Mouse (Mus musculus) heart, embryonic 15.5 days (tissue): ENCODE data around the gene Gm20481. TPM values are rescaled to one million over a fixed set of nuclear protein-coding genes. Genes with fewer than 3 reads are reported as not detected.
"Not testable (repeated sequence)": the region's sequence is repeated elsewhere in the genome, so short reads cannot be mapped to it uniquely, and the experiment has no call there.

ENCODE experiments used
- ATAC-seq: fragments of 200-750 bp; cut with Nextera tagmentation; replicated peaks from 2 replicates; pipeline ENCODE4 v1.8.0; 2017; ENCODE audit warnings: low read depth, moderate TSS enrichment; ENCODE audit not compliant: insufficient number of reproducible peaks, insufficient read depth, low FRiP score
- H3K27ac ChIP-seq: fragments of 300-500 bp; sonication (generic); 2 replicates; pipeline ENCODE4 v1.5.1; 2015; ENCODE audit warnings: mild to moderate bottlenecking, inconsistent platforms
- H3K27me3 ChIP-seq: fragments of 300-500 bp; sonication (generic); 2 replicates; pipeline ENCODE4 v1.6.1; 2015; ENCODE audit warnings: inconsistent platforms
- H3K36me3 ChIP-seq: fragments of 300-500 bp; sonication (generic); 2 replicates; pipeline ENCODE4 v1.6.1; 2015; ENCODE audit warnings: mild to moderate bottlenecking, inconsistent platforms
- H3K4me1 ChIP-seq: fragments of 300-500 bp; sonication (generic); replicated peaks from 2 replicates; pipeline ENCODE4 v1.6.1; 2015; ENCODE audit warnings: inconsistent platforms
- H3K4me2 ChIP-seq: fragments of 300-500 bp; sonication (generic); 2 replicates; pipeline ENCODE4 v1.6.1; 2015; ENCODE audit warnings: inconsistent platforms, mild to moderate bottlenecking, moderate library complexity
- H3K4me3 ChIP-seq: fragments of 300-500 bp; sonication (generic); 2 replicates; pipeline ENCODE4 v1.5.1; 2015; ENCODE audit warnings: mild to moderate bottlenecking, inconsistent platforms
- H3K9ac ChIP-seq: fragments of 300-500 bp; sonication (generic); 2 replicates; pipeline ENCODE4 v1.6.1; 2015; ENCODE audit warnings: mild to moderate bottlenecking, inconsistent platforms
- H3K9me3 ChIP-seq: fragments of 300-500 bp; sonication (generic); replicated peaks from 2 replicates; pipeline ENCODE4 v1.6.1; 2016; ENCODE audit warnings: inconsistent platforms
- WGBS: fragments of 180-500 bp; shearing (Covaris S2); methylation state at CpG from one replicate; pipeline ENCODE4 v1.1.7; 2015; ENCODE audit warnings: mixed read lengths; 5-methylcytosine and 5-hydroxymethylcytosine counted together
- polyA plus RNA-seq: library from polyadenylated mRNA; unstranded; fragments of >200 nt; fragmentation: Nextera tagmentation; extraction: Ambion mirVana; gene quantifications from 2 replicates; pipeline ENCODE4 v1.2.1, GENCODE M21; 2015

The Gm20481 gene
- polyA plus RNA-seq, 1 experiment from 2014 or later, result not detected

GRCm38 (mm10) chr17:34960702-34961493 lies 8.8 kb upstream of the Gm20481 start:
- ATAC-seq, result no peak

GRCm38 (mm10) chr17:34962125-34962524 lies 7.6 kb upstream of the Gm20481 start:
- no peak overlapping the region for H3K4me3 ChIP-seq
- 39% methylated on average over 3 of the region's 3 CpGs for WGBS
- H3K36me3 ChIP-seq, result no peaks in the 10 kb centered on the region
- no peaks in the 10 kb centered on the region for H3K27me3 ChIP-seq
- H3K27ac ChIP-seq, result no peak overlapping the region
- ATAC-seq, result no peak
- no peak overlapping the region for H3K9ac ChIP-seq
- no peaks in the 10 kb centered on the region for H3K9me3 ChIP-seq
- H3K4me1 ChIP-seq, result 0 out of 2 replicates have a peak, but pooled peaks cover 7% of the 10 kb centered on the region
- H3K4me2 ChIP-seq, result no peak overlapping the region

More at GRCm38 (mm10) chr17:34960702-34961493, 8.8 kb upstream of the Gm20481 start:
- Histone ChIP-seq H3K27ac (0 out of 2 replicates have a peak overlapping the region, but pooled peaks have one; percentile 30), H3K4me1 (0 out of 2 replicates have a peak, but pooled peaks cover 7% of the 10 kb centered on the region), H3K4me2 (no peak overlapping the region), H3K36me3 (no peaks in the 10 kb centered on the region), H3K9ac (no peak overlapping the region), H3K27me3 (peaks cover 5% of the 10 kb centered on the region), H3K4me3 (no peak overlapping the region), H3K9me3 (no peaks in the 10 kb centered on the region)

- Histone ChIP-seq H3K4me3 (no peak overlapping the region), H3K9ac (no peak overlapping the region), H3K27ac (no peak overlapping the region), H3K4me2 (no peak overlapping the region), H3K36me3 (no peaks in the 10 kb centered on the region), H3K27me3 (peaks cover 2% of the 10 kb centered on the region), H3K9me3 (no peaks in the 10 kb centered on the region), H3K4me1 (0 out of 2 replicates have a peak, but pooled peaks cover 7% of the 10 kb centered on the region)
- no peak for ATAC-seq
- WGBS, result 63% methylated on average over 1 of the region's 1 CpGs
These were observed 6.9 kb upstream of the Gm20481 start for GRCm38 (mm10) chr17:34962841-34963240.

- no peak overlapping the region for H3K4me2 ChIP-seq
- no peaks in the 10 kb centered on the region for H3K36me3 ChIP-seq
- no peaks in the 10 kb centered on the region for H3K9me3 ChIP-seq
- no peak overlapping the region for H3K27ac ChIP-seq
- WGBS, result 21% methylated on average over 1 of the region's 1 CpGs
- H3K4me3 ChIP-seq, result no peak overlapping the region
- H3K4me1 ChIP-seq, result 0 out of 2 replicates have a peak, but pooled peaks cover 7% of the 10 kb centered on the region
- no peak overlapping the region for H3K9ac ChIP-seq
- peaks cover 20% of the 10 kb centered on the region for H3K27me3 ChIP-seq
- no peak for ATAC-seq
These were observed 5.1 kb upstream of the Gm20481 start for GRCm38 (mm10) chr17:34964640-34965049.

GRCm38 (mm10) chr17:34965627-34966026 lies 4.1 kb upstream of the Gm20481 start:
- no peaks in the 10 kb centered on the region for H3K36me3 ChIP-seq
- peaks cover 23% of the 10 kb centered on the region for H3K27me3 ChIP-seq
- H3K9me3 ChIP-seq, result no peaks in the 10 kb centered on the region
- no peak overlapping the region for H3K4me2 ChIP-seq
- no peaks in the 10 kb centered on the region for H3K4me1 ChIP-seq
- ATAC-seq, result no peak
- no peak overlapping the region for H3K9ac ChIP-seq
- no peak overlapping the region for H3K27ac ChIP-seq
- H3K4me3 ChIP-seq, result no peak overlapping the region
- 50% methylated on average over 5 of the region's 5 CpGs for WGBS

- H3K27me3 ChIP-seq, result peaks cover 23% of the 10 kb centered on the region
- H3K4me2 ChIP-seq, H3K27ac ChIP-seq, H3K9ac ChIP-seq, H3K9me3 ChIP-seq, ATAC-seq, H3K36me3 ChIP-seq, H3K4me1 ChIP-seq, H3K4me3 ChIP-seq: not testable (repeated sequence)
- 34% methylated on average over 26 of the region's 37 CpGs for WGBS
These were observed 1.1 kb downstream of the Gm20481 start for GRCm38 (mm10) chr17:34970850-34971249.

GRCm38 (mm10) chr17:34971694-34972068 lies 2.0 kb downstream of the Gm20481 start:
- peak overlapping the region; percentile 80 for H3K4me2 ChIP-seq
- not testable (repeated sequence) for H3K9me3 ChIP-seq, H3K4me1 ChIP-seq, H3K36me3 ChIP-seq, ATAC-seq, H3K9ac ChIP-seq, H3K27ac ChIP-seq
- peaks cover 23% of the 10 kb centered on the region for H3K27me3 ChIP-seq
- under 1% methylated on average over 18 of the region's 43 CpGs for WGBS
- peak overlapping the region; percentile 54 for H3K4me3 ChIP-seq

GRCm38 (mm10) chr17:34972069-34972749 lies 2.5 kb downstream of the Gm20481 start, which contains the start of the genes Hspa1a and Hspa1l:
Gene Hspa1a, minus strand, starts transcription at chr17:34972156.
Gene Hspa1l, plus strand, starts transcription at chr17:34972703.
- peak; percentile 92 for ATAC-seq
- Histone ChIP-seq H3K27me3 (peaks cover 23% of the 10 kb centered on the region), H3K9ac (peak within 1 kb of the TSS; percentile 36; the same call in 1 of the 2 replicates), H3K4me3 (peak within 1 kb of the TSS; percentile 54), H3K27ac (peak within 1 kb of the TSS; percentile 79), H3K4me2 (peak within 1 kb of the TSS; percentile 80)
- not testable (repeated sequence) for H3K9me3 ChIP-seq, H3K36me3 ChIP-seq, H3K4me1 ChIP-seq
- under 1% methylated on average over 33 of the region's 33 CpGs for WGBS

- H3K4me3 ChIP-seq, result no peak overlapping the region
- H3K9me3 ChIP-seq, result no peaks in the 10 kb centered on the region
- H3K36me3 ChIP-seq, result no peaks in the 10 kb centered on the region
- H3K4me1 ChIP-seq, result peaks cover 9% of the 10 kb centered on the region
- no peak overlapping the region for H3K9ac ChIP-seq
- H3K27me3 ChIP-seq, result no peaks in the 10 kb centered on the region
- no peak for ATAC-seq
- no peak overlapping the region for H3K4me2 ChIP-seq
- 75% methylated on average over 3 of the region's 3 CpGs for WGBS
- no peak overlapping the region for H3K27ac ChIP-seq
These were observed 6.1 kb downstream of the Gm20481 start for GRCm38 (mm10) chr17:34975581-34976492.

GRCm38 (mm10) chr17:34977000-34977399 lies 7.3 kb downstream of the Gm20481 start:
- peaks cover 11% of the 10 kb centered on the region for H3K4me1 ChIP-seq
- no peak overlapping the region for H3K4me2 ChIP-seq
- H3K36me3 ChIP-seq, result no peaks in the 10 kb centered on the region
- 91% methylated on average over 20 of the region's 20 CpGs for WGBS
- H3K27ac ChIP-seq, result no peak overlapping the region
- no peaks in the 10 kb centered on the region for H3K9me3 ChIP-seq
- no peak overlapping the region for H3K9ac ChIP-seq
- no peak overlapping the region for H3K4me3 ChIP-seq
- no peak for ATAC-seq
- no peaks in the 10 kb centered on the region for H3K27me3 ChIP-seq

GRCm38 (mm10) chr17:34978239-34978638 lies 8.5 kb downstream of the Gm20481 start:
- Histone ChIP-seq H3K4me3 (no peak overlapping the region), H3K4me2 (no peak overlapping the region), H3K4me1 (peaks cover 14% of the 10 kb centered on the region), H3K9me3 (no peaks in the 10 kb centered on the region), H3K27ac (no peak overlapping the region), H3K27me3 (no peaks in the 10 kb centered on the region), H3K9ac (no peak overlapping the region), H3K36me3 (no peaks in the 10 kb centered on the region)
- no peak for ATAC-seq
- 81% methylated on average over 27 of the region's 27 CpGs for WGBS
